Mouse (Mus musculus): ENCODE results near the gene Ces3b.
"Not testable (repeated sequence)": the region's sequence is repeated elsewhere in the genome, so short reads cannot be mapped to it uniquely, and the experiment has no call there.

Gene Ces3b

GRCm38 (mm10) chr8:105083449-105084050, at the start of gene Ces3b:
Gene Ces3b (plus strand): TSS chr8:105083753.
- no peak for DNase-seq (ENCODE audit: low read depth, low spot score)

GRCm38 (mm10) chr8:105043510-105043909, 40.0 kb upstream of the Ces3b start:
- DNase-seq (ENCODE audit: low read depth, low spot score): no peak

- no peak for DNase-seq (ENCODE audit: low read depth, low spot score)
Observed at GRCm38 (mm10) chr8:105045824-105046401, 37.6 kb upstream of the Ces3b start.

- no peak for DNase-seq (ENCODE audit: low read depth, low spot score)
Observed at GRCm38 (mm10) chr8:105048371-105048854, 35.1 kb upstream of the Ces3b start, which contains the start of gene Ces3a. Gene Ces3a (plus strand): TSS chr8:105048601.

- no peak for DNase-seq (ENCODE audit: low read depth, low spot score)
Observed at GRCm38 (mm10) chr8:105056211-105056610, 27.3 kb upstream of the Ces3b start.

GRCm38 (mm10) chr8:105060056-105060455, 23.5 kb upstream of the Ces3b start:
- no peak for DNase-seq (ENCODE audit: low read depth, low spot score)

- DNase-seq (ENCODE audit: low read depth, low spot score): peak; percentile 62
Observed at GRCm38 (mm10) chr8:105066761-105067160, 16.8 kb upstream of the Ces3b start.

- not testable (repeated sequence) for DNase-seq (ENCODE audit: low read depth, low spot score)
Observed at GRCm38 (mm10) chr8:105067905-105068304, 15.6 kb upstream of the Ces3b start.

- DNase-seq (ENCODE audit: low read depth, low spot score): no peak
Observed at GRCm38 (mm10) chr8:105068971-105069370, 14.6 kb upstream of the Ces3b start.

GRCm38 (mm10) chr8:105076601-105077000, 7.0 kb upstream of the Ces3b start:
- DNase-seq (ENCODE audit: low read depth, low spot score): no peak

GRCm38 (mm10) chr8:105077071-105077470, 6.5 kb upstream of the Ces3b start:
- no peak for DNase-seq (ENCODE audit: low read depth, low spot score)

GRCm38 (mm10) chr8:105078591-105078990, 5.0 kb upstream of the Ces3b start:
- no peak for DNase-seq (ENCODE audit: low read depth, low spot score)

GRCm38 (mm10) chr8:105080814-105081336, 2.7 kb upstream of the Ces3b start:
- no peak for DNase-seq (ENCODE audit: low read depth, low spot score)

- not testable (repeated sequence) for DNase-seq (ENCODE audit: low read depth, low spot score)
Observed at GRCm38 (mm10) chr8:105088166-105088565, 4.6 kb downstream of the Ces3b start.

- no peak for DNase-seq (ENCODE audit: low read depth, low spot score)
Observed at GRCm38 (mm10) chr8:105088581-105088980, 5.0 kb downstream of the Ces3b start.

- DNase-seq (ENCODE audit: low read depth, low spot score): no peak
Observed at GRCm38 (mm10) chr8:105093992-105094391, 10.4 kb downstream of the Ces3b start.

- not testable (repeated sequence) for DNase-seq (ENCODE audit: low read depth, low spot score)
Observed at GRCm38 (mm10) chr8:105102101-105102785, 18.7 kb downstream of the Ces3b start.

GRCm38 (mm10) chr8:105103701-105104100, 20.1 kb downstream of the Ces3b start:
- DNase-seq (ENCODE audit: low read depth, low spot score): not testable (repeated sequence)

GRCm38 (mm10) chr8:105104220-105104619, 20.7 kb downstream of the Ces3b start:
- DNase-seq (ENCODE audit: low read depth, low spot score): no peak

GRCm38 (mm10) chr8:105129864-105130263, 46.3 kb downstream of the Ces3b start:
- no peak for DNase-seq (ENCODE audit: low read depth, low spot score)

GRCm38 (mm10) chr8:105131509-105131908, 48.0 kb downstream of the Ces3b start, which contains the start of gene Ces4a:
Gene Ces4a (plus strand): TSS chr8:105131800.
- no peak for DNase-seq (ENCODE audit: low read depth, low spot score)

GRCm38 (mm10) chr8:105138423-105138822, 54.9 kb downstream of the Ces3b start:
- peak; percentile 68 for DNase-seq (ENCODE audit: low read depth, low spot score)

Data from WW6 (cell line).